Mouse (Mus musculus) liver, postnatal 0 days (tissue): ENCODE data around the gene Rhoa. TPM values are rescaled to one million over a fixed set of nuclear protein-coding genes. Genes with fewer than 3 reads are reported as not detected.
"Not testable (repeated sequence)": the region's sequence is repeated elsewhere in the genome, so short reads cannot be mapped to it uniquely, and the experiment has no call there.

Experiments used
- ATAC-seq: fragments of 200-750 bp; cut with Nextera tagmentation; 2 replicates; pipeline ENCODE4 v1.8.0; 2017; ENCODE audit warnings: mild to moderate bottlenecking, moderate library complexity
- DNase-seq: peaks from one replicate; pipeline ENCODE4 v3.0.0-alpha.2; 2016
- H3K27ac ChIP-seq: fragments of 300-500 bp; sonication (generic); 2 replicates; pipeline ENCODE4 v1.5.1; 2014; ENCODE audit warnings: antibody characterized with exemption, moderate library complexity, mild to moderate bottlenecking, low read depth
- H3K27me3 ChIP-seq: fragments of 300-500 bp; sonication (generic); 2 replicates; pipeline ENCODE4 v1.6.1; 2014; ENCODE audit warnings: low read length, control low read depth, mixed read lengths; ENCODE audit not compliant: insufficient read depth
- H3K36me3 ChIP-seq: fragments of 300-500 bp; sonication (generic); replicated peaks from 2 replicates; pipeline ENCODE4 v1.6.1; 2014; ENCODE audit warnings: mild to moderate bottlenecking, control low read depth, low read length, moderate library complexity, mixed read lengths; ENCODE audit not compliant: insufficient read depth
- H3K4me1 ChIP-seq: fragments of 300-500 bp; sonication (generic); 2 replicates; pipeline ENCODE4 v1.6.1; 2014; ENCODE audit warnings: antibody characterized with exemption, mild to moderate bottlenecking, control low read depth; ENCODE audit not compliant: insufficient read depth
- H3K4me2 ChIP-seq: fragments of 300-500 bp; sonication (generic); 2 replicates; pipeline ENCODE4 v1.6.1; 2014; ENCODE audit warnings: low read depth, mild to moderate bottlenecking, low read length, moderate library complexity, mixed read lengths
- H3K4me3 ChIP-seq: fragments of 300-500 bp; sonication (generic); 2 replicates; pipeline ENCODE4 v1.5.1; 2014; ENCODE audit warnings: low read depth, low read length
- H3K9ac ChIP-seq: fragments of 300-500 bp; sonication (generic); replicated peaks from 2 replicates; pipeline ENCODE4 v1.6.1; 2014; ENCODE audit warnings: mild to moderate bottlenecking, moderate library complexity
- H3K9me3 ChIP-seq: fragments of 300-500 bp; sonication (generic); 2 replicates; pipeline ENCODE4 v1.6.1; 2016; ENCODE audit warnings: mild to moderate bottlenecking, control low read depth, low read length, mixed read lengths
- CTCF ChIP-seq: sonication (generic); IDR thresholded peaks from 2 replicates; pipeline ENCODE4 v1.5.1; 2016; ENCODE audit warnings: antibody characterized with exemption, low read depth
- EP300 ChIP-seq: IDR thresholded peaks from 2 replicates; pipeline ENCODE4 v1.6.1; 2016; ENCODE audit warnings: antibody characterized with exemption, low read depth, mild to moderate bottlenecking
- WGBS: fragments of 180-500 bp; shearing (Covaris S2); extraction: QIAGEN DNeasy Blood & Tissue Kit; methylation state at CpG from one replicate; pipeline ENCODE4 v1.1.7; 2014; ENCODE audit not compliant: insufficient replicate concordance; 5-methylcytosine and 5-hydroxymethylcytosine counted together
- polyA plus RNA-seq: library from polyadenylated mRNA; unstranded; fragments of >200 nt; fragmentation: Nextera tagmentation; extraction: Ambion mirVana; gene quantifications from 2 replicates; pipeline ENCODE4 v1.2.1, GENCODE M21; 2015

The Rhoa gene
- polyA plus RNA-seq, 1 experiment from 2014 or later = 165 TPM

- no peak for DNase-seq
- ATAC-seq = no peak
- TF ChIP-seq CTCF (no peak), EP300 (no peak)
- H3K4me2 ChIP-seq = no peak overlapping the region
- no peaks in the 10 kb centered on the region for H3K27me3 ChIP-seq
- WGBS = 82% methylated on average over 2 of the region's 2 CpGs
- H3K36me3 ChIP-seq = peaks cover 33% of the 10 kb centered on the region
- no peak overlapping the region for H3K9ac ChIP-seq
- no peaks in the 10 kb centered on the region for H3K9me3 ChIP-seq
- no peak overlapping the region for H3K27ac ChIP-seq
- peaks cover 13% of the 10 kb centered on the region for H3K4me1 ChIP-seq
- no peak overlapping the region for H3K4me3 ChIP-seq
These were observed 12.5 kb downstream of the Rhoa start for GRCm38 (mm10) chr9:108318462-108318861.

GRCm38 (mm10) chr9:108322054-108322453, 16.1 kb downstream of the Rhoa start:
- not testable (repeated sequence) for H3K27ac ChIP-seq, H3K4me3 ChIP-seq, H3K9ac ChIP-seq, ATAC-seq, H3K27me3 ChIP-seq, H3K4me2 ChIP-seq, H3K9me3 ChIP-seq, DNase-seq
- WGBS = 85% methylated on average over 7 of the region's 7 CpGs
- peak; percentile 39 for TF ChIP-seq CTCF
- peaks cover 14% of the 10 kb centered on the region for H3K4me1 ChIP-seq
- H3K36me3 ChIP-seq = peaks cover 30% of the 10 kb centered on the region

- 95% methylated on average over 1 of the region's 1 CpGs for WGBS
- Histone ChIP-seq H3K27ac (no peak overlapping the region), H3K4me3 (no peak overlapping the region), H3K27me3 (no peaks in the 10 kb centered on the region), H3K36me3 (peaks cover 46% of the 10 kb centered on the region), H3K9me3 (no peaks in the 10 kb centered on the region), H3K9ac (no peak overlapping the region), H3K4me2 (no peak overlapping the region), H3K4me1 (peaks cover 10% of the 10 kb centered on the region)
- TF ChIP-seq CTCF (no peak), EP300 (no peak)
- ATAC-seq = no peak
- no peak for DNase-seq
These were observed 18.9 kb downstream of the Rhoa start for GRCm38 (mm10) chr9:108324784-108325183.

- no peak for ATAC-seq
- H3K36me3 ChIP-seq = peaks cover 52% of the 10 kb centered on the region
- no peak overlapping the region for H3K9ac ChIP-seq
- no peak overlapping the region for H3K4me3 ChIP-seq
- H3K9me3 ChIP-seq = no peaks in the 10 kb centered on the region
- WGBS = 93% methylated on average over 2 of the region's 2 CpGs
- no peak overlapping the region for H3K27ac ChIP-seq
- no peaks in the 10 kb centered on the region for H3K27me3 ChIP-seq
- H3K4me1 ChIP-seq = peaks cover 7% of the 10 kb centered on the region
- DNase-seq = no peak
- no peak overlapping the region for H3K4me2 ChIP-seq
- TF ChIP-seq EP300 (no peak), CTCF (no peak)
These were observed 19.9 kb downstream of the Rhoa start for GRCm38 (mm10) chr9:108325811-108326210.

- Histone ChIP-seq H3K4me3 (peak overlapping the region; percentile 93), H3K4me2 (peak overlapping the region; percentile 87), H3K9me3 (no peaks in the 10 kb centered on the region), H3K27me3 (no peaks in the 10 kb centered on the region), H3K36me3 (peaks cover 46% of the 10 kb centered on the region), H3K27ac (peak overlapping the region; percentile 100), H3K4me1 (peaks cover 39% of the 10 kb centered on the region), H3K9ac (peak overlapping the region; percentile 99)
- 53% methylated on average over 10 of the region's 10 CpGs for WGBS
- TF ChIP-seq EP300 (no peak), CTCF (no peak)
- DNase-seq = no peak
- ATAC-seq = no peak
These were observed 32.1 kb downstream of the Rhoa start for GRCm38 (mm10) chr9:108337848-108338550.

GRCm38 (mm10) chr9:108338551-108338885, 32.6 kb downstream of the Rhoa start:
- 19% methylated on average over 6 of the region's 6 CpGs for WGBS
- peak; percentile 25 for DNase-seq

More at GRCm38 (mm10) chr9:108338551-108338885, 32.6 kb downstream of the Rhoa start:
- peak overlapping the region; percentile 100 for H3K27ac ChIP-seq
- peak overlapping the region; percentile 87 for H3K4me2 ChIP-seq
- peak overlapping the region; percentile 93 for H3K4me3 ChIP-seq
- H3K36me3 ChIP-seq = peaks cover 42% of the 10 kb centered on the region
- no peaks in the 10 kb centered on the region for H3K27me3 ChIP-seq
- peak overlapping the region; percentile 99 for H3K9ac ChIP-seq
- H3K4me1 ChIP-seq = peaks cover 45% of the 10 kb centered on the region
- ATAC-seq = no peak
- TF ChIP-seq CTCF (no peak), EP300 (no peak)
- H3K9me3 ChIP-seq = no peaks in the 10 kb centered on the region
